Mouse (Mus musculus): ENCODE data around the gene Dnaja4. TPM values are rescaled to one million over a fixed set of nuclear protein-coding genes. Genes with fewer than 3 reads are reported as not detected.
A peak's percentile ranks its signal among the peaks of the same experiment; 100 is the strongest.

The Dnaja4 gene
- 14.7 and 16.3 TPM in 2 replicates for polyA plus RNA-seq (2011; ENCODE audit: insufficient read length, low read depth, missing spikeins)

DNA sequence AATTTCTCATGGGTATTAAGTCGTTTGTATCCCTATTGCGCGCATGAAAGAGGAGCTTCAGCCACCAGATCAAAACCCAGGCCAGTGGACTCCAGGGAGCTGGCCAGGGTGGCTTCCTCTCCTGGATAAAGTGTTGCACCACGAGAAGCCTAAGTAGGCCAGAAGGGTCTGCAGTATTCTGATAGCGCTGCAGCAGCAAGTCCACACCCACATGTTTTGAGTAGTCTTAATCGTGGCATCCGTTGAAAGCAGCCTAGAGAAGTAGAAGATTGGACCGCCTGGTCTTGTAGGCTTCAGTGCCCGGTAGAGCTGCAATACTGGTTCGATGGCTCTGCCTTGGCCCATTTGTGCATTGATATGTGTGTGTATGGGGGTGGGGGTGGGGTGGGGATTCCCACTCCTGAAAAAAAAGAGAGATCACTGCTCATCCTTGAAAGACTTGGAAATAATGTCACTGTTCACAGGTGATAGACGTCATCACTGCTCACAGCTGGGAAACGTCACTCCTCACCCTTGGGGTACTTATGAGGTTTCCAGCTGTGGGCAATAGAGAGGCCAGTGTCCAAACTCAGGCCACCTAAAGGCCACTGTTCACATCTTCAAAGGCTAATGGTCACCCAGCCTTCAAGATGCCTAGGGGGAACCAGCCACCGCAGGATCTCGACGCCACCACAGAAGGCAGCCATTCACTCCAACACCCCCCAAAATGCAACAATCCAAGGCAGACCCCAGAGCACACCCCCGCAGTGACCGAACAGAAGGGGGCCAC lies at the start of gene Dnaja4:
Dnaja4 (plus strand) TSS at position 556 of the 769 bp plus-strand sequence.
- no peak for TF ChIP-seq POLR2A (IDR thresholded peaks at IDR 0.05; ENCODE audit: low read depth, low read length)
- no peak for TF ChIP-seq CTCF (IDR thresholded peaks at IDR 0.05; ENCODE audit: borderline replicate concordance, insufficient read depth, low read length)
- peak within 1 kb of the TSS; percentile 72 for H3K4me3 ChIP-seq (ENCODE audit: insufficient read depth, low read length)
- H3K4me1 ChIP-seq (ENCODE audit: control insufficient read depth, insufficient read depth, low read length), result 0 out of 2 replicates have a peak, but pooled peaks cover 4% of the 10 kb centered on the region
- H3K27ac ChIP-seq (ENCODE audit: insufficient read depth, low read length), result no peak within 1 kb of the TSS

DNA sequence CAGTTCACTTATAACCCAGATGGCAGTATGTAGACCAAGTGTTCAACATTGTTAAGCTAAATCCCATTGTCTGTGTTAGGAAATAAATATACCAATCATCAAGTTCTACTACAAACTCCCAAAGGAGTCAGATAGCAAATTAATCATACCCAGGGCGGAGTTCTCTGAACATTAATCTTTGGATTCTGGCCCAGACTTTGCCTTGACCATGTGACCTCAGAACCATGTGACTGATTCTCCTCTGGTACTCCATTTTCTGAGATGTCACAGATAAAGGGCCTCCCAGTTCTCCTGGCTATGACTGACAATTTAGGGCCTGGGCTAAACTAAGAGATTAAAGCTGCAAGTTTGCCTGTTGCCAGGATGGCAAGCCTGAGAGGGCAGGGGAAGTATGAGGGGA lies 49.3 kb upstream of the Dnaja4 start:
- Histone ChIP-seq H3K4me3 (ENCODE audit: insufficient read depth, low read length) (no peak overlapping the region), H3K27ac (ENCODE audit: insufficient read depth, low read length) (no peak overlapping the region), H3K4me1 (ENCODE audit: control insufficient read depth, insufficient read depth, low read length) (peaks cover 6% of the 10 kb centered on the region)
- TF ChIP-seq POLR2A (IDR thresholded peaks at IDR 0.05; ENCODE audit: low read depth, low read length) (no peak), CTCF (IDR thresholded peaks at IDR 0.05; ENCODE audit: borderline replicate concordance, insufficient read depth, low read length) (no peak)

DNA sequence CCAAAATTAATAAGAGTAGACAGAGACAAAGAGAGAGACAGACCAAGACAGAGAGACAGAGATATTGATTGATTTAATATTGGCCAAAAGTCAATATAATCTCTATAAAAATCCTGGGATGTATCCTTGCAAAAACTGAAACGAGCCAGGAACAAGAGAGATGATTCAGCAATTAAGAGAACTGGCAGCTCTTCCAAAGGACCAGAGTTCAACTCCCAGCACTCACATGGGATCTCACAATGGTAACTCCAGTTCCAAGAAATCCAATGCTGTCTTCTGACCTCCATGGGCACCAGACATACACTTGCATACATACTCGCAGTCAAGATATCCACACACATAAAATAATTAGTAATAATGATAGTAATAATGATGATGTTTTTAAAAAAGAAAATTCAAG lies 45.9 kb upstream of the Dnaja4 start:
- Histone ChIP-seq H3K4me1 (ENCODE audit: control insufficient read depth, insufficient read depth, low read length) (no peaks in the 10 kb centered on the region), H3K4me3 (ENCODE audit: insufficient read depth, low read length) (no peak overlapping the region), H3K27ac (ENCODE audit: insufficient read depth, low read length) (no peak overlapping the region)
- TF ChIP-seq CTCF (IDR thresholded peaks at IDR 0.05; ENCODE audit: borderline replicate concordance, insufficient read depth, low read length), result no peak
- no peak for TF ChIP-seq POLR2A (IDR thresholded peaks at IDR 0.05; ENCODE audit: low read depth, low read length)

DNA sequence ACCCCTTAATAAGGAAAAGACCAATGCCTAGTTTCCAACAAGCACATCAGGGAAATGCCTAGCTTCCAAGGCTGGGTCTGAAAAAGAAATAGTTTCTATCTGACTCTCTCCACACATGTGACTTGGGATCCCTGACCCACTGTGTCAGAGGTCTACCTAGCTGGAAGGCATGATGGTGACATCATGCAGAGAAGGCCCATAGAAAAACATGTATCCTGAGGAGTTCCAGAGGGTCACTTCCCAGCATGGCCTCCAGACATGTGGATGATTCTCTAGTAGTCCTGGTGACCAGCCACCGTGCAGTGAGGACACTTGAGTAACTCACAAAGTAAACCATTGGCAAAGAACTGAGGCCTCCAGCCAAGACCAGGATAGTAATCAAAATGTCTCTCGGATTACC lies 42.8 kb upstream of the Dnaja4 start:
- Histone ChIP-seq H3K27ac (ENCODE audit: insufficient read depth, low read length) (no peak overlapping the region), H3K4me1 (ENCODE audit: control insufficient read depth, insufficient read depth, low read length) (no peaks in the 10 kb centered on the region), H3K4me3 (ENCODE audit: insufficient read depth, low read length) (no peak overlapping the region)
- TF ChIP-seq CTCF (IDR thresholded peaks at IDR 0.05; ENCODE audit: borderline replicate concordance, insufficient read depth, low read length), result no peak
- no peak for TF ChIP-seq POLR2A (IDR thresholded peaks at IDR 0.05; ENCODE audit: low read depth, low read length)

DNA sequence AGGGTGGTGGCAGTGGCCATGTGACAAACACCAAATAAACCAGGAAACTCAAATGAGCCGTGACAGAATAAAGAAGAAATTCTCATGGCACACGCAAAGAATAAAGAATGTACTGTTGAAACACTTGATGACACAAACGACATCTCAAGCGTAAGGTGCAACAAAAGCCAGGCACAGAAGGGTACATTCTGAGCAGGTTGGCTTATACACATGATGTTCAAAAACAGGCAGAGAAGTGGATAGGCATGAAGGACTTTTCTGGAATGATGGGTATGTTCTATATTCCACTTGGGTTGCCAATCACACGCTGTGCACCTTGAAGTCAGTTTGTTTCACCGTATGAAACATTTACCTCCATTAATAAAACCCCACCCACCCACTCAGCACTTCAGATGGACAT lies 42.3 kb upstream of the Dnaja4 start:
- H3K4me3 ChIP-seq (ENCODE audit: insufficient read depth, low read length), result no peak overlapping the region
- H3K27ac ChIP-seq (ENCODE audit: insufficient read depth, low read length), result no peak overlapping the region
- TF ChIP-seq POLR2A (IDR thresholded peaks at IDR 0.05; ENCODE audit: low read depth, low read length), result no peak
- TF ChIP-seq CTCF (IDR thresholded peaks at IDR 0.05; ENCODE audit: borderline replicate concordance, insufficient read depth, low read length), result no peak
- H3K4me1 ChIP-seq (ENCODE audit: control insufficient read depth, insufficient read depth, low read length), result no peaks in the 10 kb centered on the region

DNA sequence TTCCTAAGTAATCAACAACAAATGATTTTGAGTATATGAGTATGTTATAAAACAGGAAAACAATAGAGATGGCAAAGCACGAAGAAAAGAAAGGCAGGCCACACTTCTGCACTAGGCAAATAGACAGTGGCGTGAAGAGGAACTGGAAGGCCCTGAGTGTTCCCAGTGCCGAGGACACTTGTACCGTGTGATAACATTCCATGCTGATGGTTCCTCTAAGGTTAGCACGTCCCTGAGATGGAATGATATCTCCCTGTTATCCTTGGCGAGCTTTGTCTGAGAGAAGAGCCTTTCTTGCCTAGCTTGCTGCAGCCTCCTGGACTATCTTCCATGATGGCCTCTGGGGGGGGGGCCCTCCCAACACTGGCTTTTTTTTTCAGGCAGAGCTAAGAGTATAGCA lies 39.9 kb upstream of the Dnaja4 start:
- no peak for TF ChIP-seq CTCF (IDR thresholded peaks at IDR 0.05; ENCODE audit: borderline replicate concordance, insufficient read depth, low read length)
- no peak for TF ChIP-seq POLR2A (IDR thresholded peaks at IDR 0.05; ENCODE audit: low read depth, low read length)

DNA sequence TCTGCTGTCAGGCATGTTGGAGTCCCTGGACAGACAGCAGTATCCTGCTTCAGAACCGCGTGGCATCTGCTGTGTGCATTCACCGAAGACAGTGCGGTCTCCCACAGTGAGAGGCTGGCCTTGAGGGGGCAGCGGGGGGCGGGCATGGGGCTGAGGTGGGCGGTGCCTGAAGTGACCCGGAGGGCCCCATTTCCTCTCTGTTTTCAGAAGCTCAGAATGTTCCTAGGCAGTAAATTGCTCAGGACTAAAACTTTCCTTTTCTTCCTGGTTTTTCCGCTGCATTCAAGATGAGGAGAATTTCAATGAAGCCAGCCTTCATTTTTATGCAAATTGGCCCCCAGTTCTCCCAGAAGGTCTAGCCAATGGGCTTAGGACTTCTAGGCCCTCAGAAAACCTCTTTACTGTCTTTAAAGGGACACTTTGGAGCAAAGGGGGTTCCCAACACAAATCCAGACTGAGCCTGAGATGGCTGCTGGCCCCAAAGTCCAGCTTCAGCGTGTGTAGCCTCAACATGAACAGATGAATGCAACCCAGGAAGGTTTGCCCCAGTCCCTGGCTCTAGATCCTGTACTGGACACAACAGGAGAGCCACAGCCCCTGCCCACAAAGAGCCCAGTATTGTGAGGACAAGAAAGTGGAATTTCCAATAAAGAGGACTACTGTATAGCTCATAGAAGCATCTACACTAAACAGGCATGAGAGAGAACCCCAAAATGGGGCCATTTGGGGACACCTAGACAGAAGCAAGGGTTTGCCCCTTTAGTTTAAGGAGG lies 36.9 kb upstream of the Dnaja4 start, which contains the start of gene Acsbg1:
Acsbg1 (minus strand) TSS at position 266 of the 773 bp plus-strand sequence.
- no peaks in the 10 kb centered on the region for H3K4me1 ChIP-seq (ENCODE audit: control insufficient read depth, insufficient read depth, low read length)
- H3K4me3 ChIP-seq (ENCODE audit: insufficient read depth, low read length), result no peak within 1 kb of the TSS
- no peak for TF ChIP-seq CTCF (IDR thresholded peaks at IDR 0.05; ENCODE audit: borderline replicate concordance, insufficient read depth, low read length)
- no peak for TF ChIP-seq POLR2A (IDR thresholded peaks at IDR 0.05; ENCODE audit: low read depth, low read length)
- H3K27ac ChIP-seq (ENCODE audit: insufficient read depth, low read length), result no peak within 1 kb of the TSS

More for the DNA sequence above, 39.9 kb upstream of the Dnaja4 start:
- no peaks in the 10 kb centered on the region for H3K4me1 ChIP-seq (ENCODE audit: control insufficient read depth, insufficient read depth, low read length)
- H3K4me3 ChIP-seq (ENCODE audit: insufficient read depth, low read length), result no peak overlapping the region
- no peak overlapping the region for H3K27ac ChIP-seq (ENCODE audit: insufficient read depth, low read length)

DNA sequence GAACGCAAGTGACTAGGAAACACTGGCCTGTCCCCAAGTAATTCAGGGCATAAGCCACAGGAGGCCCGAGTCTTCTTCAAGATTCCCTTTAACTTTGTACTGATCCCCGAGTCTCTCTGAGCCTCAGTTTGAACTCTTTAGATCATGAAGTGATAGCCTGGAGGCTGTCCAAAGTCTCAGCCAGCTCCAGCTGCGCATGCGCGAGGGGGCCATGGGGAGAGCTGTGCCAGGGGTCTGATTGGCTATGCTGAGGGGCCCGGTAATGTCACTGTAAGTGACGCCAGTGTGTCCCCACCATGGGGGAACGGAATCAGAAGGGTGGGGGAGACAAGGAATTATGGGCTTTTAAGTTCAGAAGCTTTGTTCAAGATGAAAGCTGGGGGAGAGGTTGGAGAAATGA lies 34.3 kb upstream of the Dnaja4 start:
- H3K4me3 ChIP-seq (ENCODE audit: insufficient read depth, low read length), result no peak overlapping the region
- H3K4me1 ChIP-seq (ENCODE audit: control insufficient read depth, insufficient read depth, low read length), result no peaks in the 10 kb centered on the region
- no peak overlapping the region for H3K27ac ChIP-seq (ENCODE audit: insufficient read depth, low read length)
- no peak for TF ChIP-seq CTCF (IDR thresholded peaks at IDR 0.05; ENCODE audit: borderline replicate concordance, insufficient read depth, low read length)
- TF ChIP-seq POLR2A (IDR thresholded peaks at IDR 0.05; ENCODE audit: low read depth, low read length), result no peak

DNA sequence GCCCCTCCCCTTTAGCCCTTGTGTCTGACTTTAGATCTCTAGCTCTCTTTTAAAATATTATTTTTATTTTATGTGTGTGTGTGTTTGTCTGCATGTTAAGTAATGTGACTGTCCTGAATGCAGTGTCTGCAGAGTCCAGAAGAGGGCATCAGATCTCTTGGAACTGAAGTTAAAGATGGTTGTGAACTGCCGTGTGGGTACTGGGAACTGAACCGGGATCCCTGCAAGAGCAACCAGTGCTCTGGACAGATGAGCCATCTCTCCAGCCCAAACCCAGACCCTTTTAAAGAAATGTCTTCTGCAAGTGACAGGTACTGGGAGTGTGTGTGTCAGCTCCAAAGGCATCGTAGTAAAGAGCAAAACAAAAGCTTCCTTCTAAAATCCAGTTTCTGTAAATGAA lies 32.6 kb upstream of the Dnaja4 start:
- no peak overlapping the region for H3K27ac ChIP-seq (ENCODE audit: insufficient read depth, low read length)
- no peak overlapping the region for H3K4me3 ChIP-seq (ENCODE audit: insufficient read depth, low read length)
- no peak for TF ChIP-seq CTCF (IDR thresholded peaks at IDR 0.05; ENCODE audit: borderline replicate concordance, insufficient read depth, low read length)
- no peak for TF ChIP-seq POLR2A (IDR thresholded peaks at IDR 0.05; ENCODE audit: low read depth, low read length)
- no peaks in the 10 kb centered on the region for H3K4me1 ChIP-seq (ENCODE audit: control insufficient read depth, insufficient read depth, low read length)

DNA sequence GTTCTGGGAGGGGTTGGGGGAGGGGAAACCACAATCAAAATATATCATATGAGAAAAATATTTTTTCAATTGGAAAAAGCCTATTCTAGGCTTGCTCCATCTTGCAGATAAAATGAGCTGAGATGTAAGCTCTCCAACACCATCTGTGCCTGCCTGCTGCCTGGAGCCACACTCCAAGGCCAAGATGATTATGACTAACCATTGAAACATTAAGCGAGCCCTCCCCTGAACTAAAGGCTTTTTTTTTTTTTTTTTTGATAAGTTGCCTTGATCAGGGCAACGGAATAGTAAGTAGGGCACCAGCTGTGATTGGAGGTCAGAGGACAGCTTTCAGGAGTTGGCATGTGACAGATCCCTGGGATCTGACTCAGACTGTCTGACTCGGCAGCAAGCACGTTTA lies 30.2 kb upstream of the Dnaja4 start:
- no peak overlapping the region for H3K4me3 ChIP-seq (ENCODE audit: insufficient read depth, low read length)
- H3K27ac ChIP-seq (ENCODE audit: insufficient read depth, low read length), result no peak overlapping the region
- TF ChIP-seq POLR2A (IDR thresholded peaks at IDR 0.05; ENCODE audit: low read depth, low read length) (no peak), CTCF (IDR thresholded peaks at IDR 0.05; ENCODE audit: borderline replicate concordance, insufficient read depth, low read length) (no peak)
- H3K4me1 ChIP-seq (ENCODE audit: control insufficient read depth, insufficient read depth, low read length), result no peaks in the 10 kb centered on the region

Measured in embryonic fibroblast, embryonic 13.5 days (primary cell).